Mouse (Mus musculus) gastrocnemius, postnatal 36 days (tissue): ENCODE results near the gene Gm10837. TPM values are rescaled to one million over a fixed set of nuclear protein-coding genes. Genes with fewer than 3 reads are reported as not detected.

Source experiments
- DNase-seq, 2 experiments: peaks; one replicate each; pipeline ENCODE4 v3.0.0; 2022
- intact Hi-C: fragments of 180-260 bp; cut with DNase I; formaldehyde crosslinking; loops from one replicate; pipeline ENCODE4 v1.15.1; 2025
- total RNA-seq, 2 experiments: library from RNA; stranded (reverse); gene quantifications; 2 replicates each; pipeline ENCODE4 v1.2.3; 2021

The Gm10837 gene
- total RNA-seq, 2 experiments from 2014 or later, result not detected

DNA sequence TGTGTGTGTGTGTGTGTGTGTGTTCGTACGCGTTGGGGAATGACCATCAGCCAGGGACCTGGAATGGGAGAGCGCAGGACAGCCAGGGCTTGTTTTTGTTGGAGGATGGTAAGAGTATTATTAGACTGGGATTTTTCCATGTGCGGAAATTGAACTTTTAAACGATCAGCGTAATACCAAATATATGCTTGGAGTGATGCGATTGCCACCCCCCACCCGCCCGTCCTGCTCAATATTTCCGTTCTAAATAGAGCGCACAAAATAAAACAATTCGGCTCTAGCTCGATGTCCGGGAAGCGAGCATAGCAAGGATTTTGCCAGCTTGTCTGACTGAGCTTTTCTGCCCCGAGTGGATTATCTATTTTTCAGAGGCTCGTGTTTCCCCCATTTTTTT, 13.6 kb upstream of the Gm10837 start:
- no peak for DNase-seq
- intact Hi-C loops, result no loop called here

DNA sequence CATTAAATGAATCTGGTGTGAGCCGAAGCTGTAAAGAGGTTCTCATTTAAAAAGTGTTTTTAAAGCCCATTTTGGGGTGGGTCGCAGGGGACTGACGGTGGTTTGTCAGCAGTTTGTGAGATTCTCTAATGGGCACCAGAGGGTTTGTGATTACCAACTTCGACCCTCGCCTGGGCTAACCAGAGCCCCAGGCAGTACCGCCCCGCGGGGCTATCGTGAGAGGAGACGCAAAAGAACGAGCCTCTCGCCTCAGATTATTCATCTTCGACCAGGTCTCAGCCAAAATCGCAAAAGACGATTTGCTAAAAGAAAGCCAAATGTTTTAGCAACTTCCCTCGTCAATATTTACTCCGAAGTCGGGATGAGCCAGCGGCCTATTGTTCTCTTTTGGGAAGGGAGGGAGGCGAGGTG, 13.1 kb upstream of the Gm10837 start:
- no peak for DNase-seq
- intact Hi-C loops, result no loop called here

DNA sequence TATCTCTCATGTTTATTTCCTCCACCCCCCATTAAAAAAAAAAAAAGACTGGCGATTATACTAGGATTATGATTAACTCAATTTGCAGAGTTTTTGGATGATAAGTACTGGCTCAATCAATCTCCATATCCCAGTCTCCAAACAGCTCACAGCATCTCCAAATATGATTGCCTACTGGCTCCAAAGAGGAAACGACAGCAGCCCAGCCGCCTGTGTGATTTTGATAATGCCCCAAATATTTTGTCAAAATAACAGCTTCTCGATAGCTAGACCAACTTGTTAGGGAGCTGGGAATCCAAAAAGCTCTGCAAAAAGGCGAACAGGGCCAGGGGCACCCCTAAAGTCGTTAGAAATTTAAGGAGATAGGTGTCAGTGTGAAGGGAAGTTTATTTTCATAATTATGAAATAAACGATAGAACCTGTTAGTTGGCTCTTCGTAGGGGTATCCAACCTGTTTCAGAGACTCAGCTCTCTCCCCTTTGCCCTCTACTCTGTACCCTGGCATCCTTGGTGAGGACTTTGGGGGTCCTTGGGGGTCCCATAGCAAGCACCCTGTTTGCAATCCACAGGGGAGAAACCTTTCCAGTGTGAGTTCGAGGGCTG, 12.3 kb upstream of the Gm10837 start:
- no peak for DNase-seq
- intact Hi-C loops, result no loop called here

DNA sequence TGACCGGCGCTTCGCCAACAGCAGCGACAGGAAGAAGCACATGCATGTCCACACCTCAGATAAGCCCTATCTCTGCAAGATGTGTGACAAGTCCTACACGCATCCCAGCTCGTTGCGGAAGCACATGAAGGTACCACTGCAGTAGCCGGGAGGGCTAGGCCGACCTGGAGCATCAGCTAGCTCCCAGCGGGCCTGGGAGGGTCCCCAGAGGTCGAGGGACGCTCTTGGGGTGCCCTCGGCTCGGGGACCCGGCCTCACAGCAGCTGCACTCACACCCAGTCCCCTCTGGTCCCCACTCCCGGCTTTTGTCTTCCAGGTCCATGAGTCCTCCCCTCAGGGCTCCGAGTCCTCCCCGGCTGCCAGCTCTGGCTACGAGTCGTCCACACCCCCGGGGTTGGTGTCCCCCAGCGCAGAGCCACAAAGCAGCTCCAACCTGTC, 11.8 kb upstream of the Gm10837 start:
- no peak for DNase-seq
- intact Hi-C loops, result no loop called here

DNA sequence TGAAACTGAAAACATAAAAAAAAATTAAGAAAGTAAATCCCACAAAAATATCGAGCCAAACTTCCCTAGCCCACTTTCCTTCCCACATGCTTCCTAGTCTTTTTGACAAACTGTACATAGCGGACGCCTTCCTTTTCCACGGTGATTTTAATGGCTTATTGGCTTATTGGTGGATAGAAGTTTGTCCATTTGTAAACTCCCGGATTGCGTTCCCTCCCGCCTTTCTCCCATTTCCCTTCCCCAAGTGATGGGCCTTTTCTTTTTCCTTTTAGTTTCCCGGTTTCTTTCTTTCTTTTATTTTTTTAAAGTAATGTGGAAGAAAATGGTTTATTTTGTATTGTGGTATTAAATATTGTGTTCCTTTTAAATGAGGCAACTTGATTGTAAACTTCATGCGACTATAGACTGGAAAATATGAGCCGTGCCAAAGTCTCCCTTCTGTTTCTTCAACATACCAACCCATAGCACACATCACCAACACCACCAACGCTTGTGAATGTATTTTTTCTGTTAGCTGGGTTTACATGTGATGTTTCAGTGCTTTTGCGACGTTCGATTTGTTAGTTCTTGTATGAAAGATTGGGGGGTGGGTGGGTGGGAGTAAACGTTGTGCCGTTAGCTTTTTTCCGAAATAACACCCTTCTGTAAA, 10.8 kb upstream of the Gm10837 start:
- no peak for DNase-seq
- intact Hi-C loops, result no loop called here

DNA sequence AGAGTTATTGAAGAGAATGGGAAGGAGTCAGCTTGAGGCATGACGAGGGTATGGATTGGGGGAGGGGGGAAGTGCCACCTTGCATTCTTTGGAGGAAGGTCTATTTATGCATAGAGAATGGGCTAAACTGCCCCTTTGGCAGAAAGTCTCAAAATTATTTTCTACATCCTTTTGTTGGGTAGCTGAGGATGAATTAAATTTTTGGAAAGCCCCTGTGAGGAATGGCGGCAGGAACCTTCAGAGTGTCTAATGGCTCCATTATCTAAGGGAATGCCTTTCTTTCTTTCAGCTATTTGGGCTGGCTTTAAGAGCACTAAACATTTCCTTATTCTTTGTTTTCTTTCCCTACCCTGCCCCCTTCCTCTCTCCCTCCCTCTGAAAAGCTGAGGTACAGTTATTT, 10.0 kb upstream of the Gm10837 start:
- intact Hi-C loops, result no loop called here
- no peak for DNase-seq

DNA sequence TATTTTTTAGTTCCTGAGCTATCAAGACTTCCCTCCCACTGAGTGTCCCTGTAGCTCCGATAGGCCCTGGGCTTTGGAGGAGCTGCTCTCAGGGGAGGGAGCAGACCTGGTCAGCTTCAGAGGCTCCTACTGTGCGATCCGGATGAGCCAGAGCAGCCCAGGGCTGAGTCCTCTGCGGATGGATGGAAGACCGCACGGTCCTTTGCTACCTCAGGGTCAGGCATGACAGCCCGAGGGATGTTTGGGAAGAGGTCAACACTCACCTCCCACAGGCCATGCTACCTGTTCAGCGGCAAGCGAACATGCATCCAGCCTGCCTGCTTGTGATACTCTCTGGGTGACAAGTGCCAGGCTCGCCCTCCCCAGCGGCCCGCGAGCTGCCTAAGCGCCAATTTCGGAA, 9.2 kb upstream of the Gm10837 start:
- DNase-seq, result no peak
- intact Hi-C loops, result no loop called here

DNA sequence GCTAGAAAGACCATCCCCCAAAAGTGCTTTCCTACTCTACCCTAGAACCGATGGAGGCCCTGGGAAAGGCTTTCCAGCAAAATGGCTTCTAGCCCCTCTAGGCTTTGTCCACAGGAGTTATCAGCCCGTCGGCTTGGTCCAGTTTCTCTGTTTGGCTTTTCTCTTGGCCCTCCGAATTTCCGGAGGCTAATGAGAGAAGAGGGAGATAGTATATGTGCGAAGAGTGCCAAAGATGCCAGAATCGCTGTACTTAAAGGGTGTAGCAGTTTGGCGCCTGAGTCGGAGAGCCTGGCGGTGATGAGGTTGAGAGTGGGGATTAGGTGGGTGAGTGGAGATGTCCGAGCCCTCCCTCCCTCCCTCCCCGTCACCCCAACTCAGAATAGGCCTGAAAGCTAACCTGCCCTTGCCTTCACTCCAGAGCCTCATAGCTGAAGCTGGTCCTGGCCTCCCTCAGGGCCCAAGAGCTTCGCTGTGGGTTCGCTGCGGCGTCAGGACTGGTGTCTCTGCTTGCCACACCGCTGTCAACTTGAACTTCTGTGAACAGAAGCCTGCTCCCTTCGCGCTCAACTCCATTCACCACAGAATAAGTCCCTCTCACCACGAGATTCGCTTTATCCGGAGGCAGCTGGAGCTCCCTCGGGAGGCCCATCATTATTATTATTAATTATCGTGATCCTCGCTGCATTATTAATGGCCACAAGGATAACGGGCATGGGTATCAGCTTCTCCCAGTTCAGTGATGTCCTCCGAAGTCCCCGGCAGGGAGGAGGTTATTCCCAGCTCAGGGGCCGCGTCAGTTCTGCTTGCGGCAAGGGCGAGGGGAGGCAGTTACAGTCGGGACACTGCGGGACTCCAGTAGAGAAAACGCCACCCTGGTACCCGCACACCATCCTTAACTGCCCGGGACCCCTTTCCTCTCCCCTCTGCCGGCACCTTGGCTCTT, 8.0 kb upstream of the Gm10837 start:
- intact Hi-C loops, result no loop called here
- DNase-seq, result no peak

DNA sequence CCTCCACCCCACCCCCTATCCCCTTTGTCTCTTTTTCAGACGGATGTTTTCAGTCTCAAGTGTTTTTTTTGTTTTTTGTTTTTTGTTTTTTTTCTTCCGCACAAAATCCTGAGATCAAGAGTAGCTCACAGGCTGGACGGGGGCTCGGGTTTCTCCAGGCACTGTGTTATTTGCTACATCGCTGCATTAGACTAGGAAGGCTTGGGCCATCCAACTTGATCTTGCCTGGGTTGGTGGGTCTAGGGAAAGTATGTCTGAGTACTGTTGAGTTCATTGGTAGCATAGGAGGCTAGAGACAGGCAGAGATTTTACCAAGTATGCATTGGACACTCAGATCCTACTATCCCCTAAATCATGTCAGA, 7.4 kb upstream of the Gm10837 start:
- no peak for DNase-seq
- intact Hi-C loops, result no loop called here

DNA sequence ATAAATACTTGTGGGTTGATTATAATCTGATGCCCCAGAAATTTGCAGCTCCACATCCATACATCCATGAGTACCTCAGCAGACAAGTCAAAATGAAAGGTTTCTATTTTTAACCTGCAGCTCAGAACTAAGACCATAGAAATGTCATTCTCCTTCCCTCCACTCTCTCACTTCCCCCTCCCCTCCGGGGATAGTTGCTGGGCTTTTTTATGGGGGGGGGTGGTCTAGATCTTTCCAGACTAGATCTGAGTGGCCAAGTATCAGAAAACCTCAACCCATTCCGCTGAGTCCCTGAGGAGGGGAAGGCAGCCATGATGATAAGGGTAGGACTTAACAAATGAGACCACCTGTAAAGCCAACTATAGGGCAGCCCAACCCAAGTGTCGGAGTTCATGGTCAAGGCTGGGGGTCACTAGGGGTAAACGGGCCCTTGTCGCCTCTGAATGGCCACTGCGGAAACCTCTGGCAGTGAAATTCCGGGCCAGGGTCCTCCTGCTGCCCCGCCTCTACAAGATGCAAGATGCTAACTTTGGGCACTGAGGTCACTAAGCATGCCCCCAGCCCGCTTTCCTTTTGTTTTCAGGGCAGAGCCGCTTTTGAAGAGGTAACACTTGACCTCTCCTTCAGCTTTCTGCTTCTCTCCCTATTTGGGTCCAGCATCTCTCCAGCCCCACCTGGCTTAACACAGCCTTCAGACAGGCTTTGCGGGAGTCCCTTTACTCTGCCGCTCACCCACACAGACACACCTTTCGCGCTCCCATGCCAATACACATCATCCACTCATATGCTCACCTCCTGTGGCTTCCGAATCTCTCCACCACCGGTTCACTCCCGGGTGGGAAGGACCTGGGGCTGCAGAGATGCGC, 6.6 kb upstream of the Gm10837 start:
- intact Hi-C loops, result no loop called here
- no peak for DNase-seq

DNA sequence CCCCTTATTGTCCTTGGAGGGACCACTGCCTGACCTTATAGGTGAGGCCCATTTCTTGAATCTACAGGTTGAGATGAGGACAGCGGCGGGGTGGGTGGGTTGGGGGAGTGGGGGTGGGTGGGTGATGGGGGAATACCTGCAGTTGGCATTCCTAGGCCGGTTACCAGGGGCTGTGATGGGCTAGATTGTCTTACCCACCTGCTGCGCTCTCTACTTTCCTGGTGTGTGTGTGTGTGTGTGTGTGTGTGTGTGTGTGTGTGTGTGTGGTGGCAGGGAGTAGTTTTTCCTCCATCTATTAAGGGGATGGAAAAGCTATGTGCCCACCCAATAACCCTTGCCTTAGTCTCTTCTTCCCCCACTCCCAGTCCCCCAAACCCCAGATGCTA, 5.9 kb upstream of the Gm10837 start:
- intact Hi-C loops, result no loop called here
- no peak for DNase-seq

DNA sequence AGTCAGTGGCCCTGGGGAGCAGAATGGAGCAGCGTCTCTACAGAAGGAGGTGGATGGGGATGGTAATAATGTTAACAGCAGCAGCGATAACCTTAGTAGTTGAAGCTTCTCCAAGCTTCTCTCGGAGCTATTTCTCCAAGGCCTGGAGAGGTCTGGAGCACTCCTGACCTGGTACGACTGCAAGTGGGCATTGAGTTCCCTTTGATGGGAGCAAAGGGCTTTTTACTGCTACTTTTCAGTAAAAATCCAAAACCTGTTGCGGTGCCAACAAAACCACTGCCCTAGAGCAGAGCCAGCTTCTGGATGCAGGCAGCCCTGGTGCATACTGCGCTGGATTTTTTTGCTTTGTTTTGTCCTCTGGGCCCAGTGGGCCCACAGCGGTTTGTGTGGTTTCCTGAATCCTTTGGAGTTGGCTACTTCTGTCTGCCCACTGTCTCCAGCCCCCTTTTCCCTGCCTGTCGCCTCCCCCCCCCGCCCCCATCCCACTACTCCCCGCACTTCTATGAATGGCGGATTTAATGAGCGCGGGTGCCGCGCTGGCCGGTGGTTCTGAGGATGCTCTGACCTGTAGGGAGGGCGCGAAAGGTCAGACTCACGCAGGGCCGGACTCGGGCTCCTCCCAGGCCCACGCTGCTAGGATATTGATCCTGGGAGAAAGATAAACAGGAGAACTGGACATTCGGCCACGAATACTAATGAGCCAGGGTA, 5.4 kb upstream of the Gm10837 start:
- no peak for DNase-seq
- intact Hi-C loops, result no loop called here

DNA sequence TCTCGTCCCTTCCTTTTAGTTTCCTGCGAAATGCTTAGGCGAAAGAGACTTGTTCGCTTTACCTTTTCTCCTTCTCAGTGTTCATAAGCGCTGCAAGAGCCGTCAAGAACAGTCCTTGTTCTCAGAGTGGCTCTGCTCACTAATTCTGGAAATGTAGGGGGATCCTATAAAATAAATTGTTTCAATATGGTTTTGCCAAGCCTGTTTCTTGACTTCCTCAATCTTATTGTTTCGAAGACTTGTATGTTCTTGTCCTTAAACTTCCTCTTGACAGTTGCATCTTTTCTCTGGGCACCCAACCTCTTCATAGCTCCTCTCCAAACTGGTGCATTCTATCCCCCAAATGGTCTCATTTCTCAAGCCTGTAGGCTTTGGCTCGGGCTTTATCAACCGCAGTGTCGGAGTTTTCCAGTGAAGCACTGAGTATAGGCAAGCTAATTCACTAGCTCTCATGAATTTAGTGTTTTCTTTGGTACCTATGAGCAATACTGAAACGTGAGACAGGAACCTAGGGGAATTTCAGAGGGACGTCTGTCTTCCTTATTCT, 4.7 kb upstream of the Gm10837 start:
- DNase-seq, result no peak
- intact Hi-C loops, result no loop called here

DNA sequence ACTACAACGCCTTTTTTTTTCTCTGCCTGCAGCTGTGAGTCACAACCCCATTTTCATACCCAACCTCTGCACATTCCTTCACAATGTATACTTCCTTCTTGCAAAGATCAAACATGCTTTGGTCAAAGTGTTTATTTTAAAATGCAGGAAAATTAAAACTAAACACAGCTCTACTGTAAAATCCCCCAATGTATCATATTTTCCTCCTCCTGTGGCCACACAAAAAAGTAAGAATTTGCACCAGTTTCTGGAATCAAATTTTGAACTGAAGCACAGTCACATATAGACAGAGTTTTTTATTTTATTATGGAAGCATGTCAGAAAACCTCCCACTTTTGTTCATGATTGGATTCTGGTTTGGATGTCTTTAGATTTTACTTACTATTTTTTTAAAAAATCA, 3.8 kb upstream of the Gm10837 start:
- intact Hi-C loops, result no loop called here
- DNase-seq, result no peak

DNA sequence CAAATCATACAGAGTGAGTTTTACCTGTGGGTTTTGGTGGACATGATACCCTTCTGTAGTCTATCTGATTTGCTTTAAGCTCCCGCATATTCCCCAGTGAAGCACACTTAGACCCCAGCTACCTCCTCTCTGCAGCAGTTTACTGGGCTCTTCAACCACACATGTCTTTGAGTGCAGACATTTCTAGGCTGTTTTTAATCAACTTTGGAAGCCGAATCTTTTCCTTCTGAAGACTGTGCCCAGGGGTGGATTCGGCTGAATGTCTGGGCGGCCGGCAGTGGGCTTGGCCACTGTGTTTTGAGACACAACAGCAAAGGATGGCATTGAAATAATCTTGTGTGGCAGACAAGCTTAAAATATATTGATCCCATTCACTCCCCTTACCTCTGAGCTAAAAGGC, 3.0 kb upstream of the Gm10837 start:
- no peak for DNase-seq
- intact Hi-C loops, result no loop called here

DNA sequence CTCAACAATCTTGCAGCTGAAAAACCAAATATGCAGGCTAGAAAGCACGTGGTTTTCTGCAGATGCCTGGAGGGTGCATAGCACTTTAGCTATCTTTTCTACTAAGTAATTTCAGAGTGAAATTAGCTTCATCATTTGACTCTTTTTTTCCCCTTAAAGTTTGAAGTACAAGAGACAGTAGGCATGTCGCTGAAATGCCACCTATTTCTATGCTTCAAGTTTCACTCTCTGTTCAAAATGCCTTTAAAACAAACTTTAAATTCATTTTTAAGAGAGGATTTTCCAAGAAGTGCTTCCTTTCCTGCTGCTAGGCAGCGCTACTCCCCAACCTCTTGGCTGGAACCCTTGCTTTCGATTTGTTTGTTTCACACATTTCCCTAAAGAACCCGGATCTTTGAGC, 1.3 kb upstream of the Gm10837 start:
- intact Hi-C loops, result no loop called here
- DNase-seq, result no peak

DNA sequence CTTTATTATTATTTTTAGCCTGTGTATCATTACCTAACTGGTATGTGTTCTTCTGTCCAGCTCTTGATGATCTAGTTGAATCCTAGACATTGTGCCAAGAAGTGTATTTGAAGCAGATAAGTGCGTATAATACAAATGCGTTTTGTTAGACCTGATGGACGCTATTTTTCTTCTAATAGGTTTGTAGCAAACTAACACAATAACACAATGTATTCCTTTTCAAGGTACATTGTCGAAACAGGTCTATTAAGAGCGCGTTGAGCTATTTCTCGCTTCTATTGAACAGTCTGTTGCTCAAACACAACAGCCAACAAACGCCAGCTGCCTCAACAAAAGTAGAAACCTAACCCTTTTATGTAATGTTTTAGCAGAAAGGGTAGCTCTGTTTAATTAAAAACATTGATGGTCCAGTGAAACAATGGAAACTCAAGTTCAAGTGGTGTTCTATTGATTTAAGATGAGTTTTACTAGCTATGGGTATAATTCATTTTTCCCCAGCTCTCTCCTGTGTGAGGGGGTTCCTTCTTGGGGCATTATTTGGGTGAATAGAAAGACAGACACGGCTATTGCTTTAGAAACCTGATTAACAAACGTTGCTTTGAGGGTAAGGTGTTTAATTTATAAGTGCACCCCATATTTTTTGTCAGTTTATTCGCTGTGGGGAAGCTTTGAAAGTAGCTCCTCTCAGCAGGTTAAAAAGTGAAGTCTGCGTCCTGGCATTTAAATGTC, 536 bp upstream of the Gm10837 start:
- intact Hi-C loops, result loop anchor here (10.0 kb wide), 1 partner anchor 385 kb away; no protein-coding TSS in a partner anchor
- no peak for DNase-seq

DNA sequence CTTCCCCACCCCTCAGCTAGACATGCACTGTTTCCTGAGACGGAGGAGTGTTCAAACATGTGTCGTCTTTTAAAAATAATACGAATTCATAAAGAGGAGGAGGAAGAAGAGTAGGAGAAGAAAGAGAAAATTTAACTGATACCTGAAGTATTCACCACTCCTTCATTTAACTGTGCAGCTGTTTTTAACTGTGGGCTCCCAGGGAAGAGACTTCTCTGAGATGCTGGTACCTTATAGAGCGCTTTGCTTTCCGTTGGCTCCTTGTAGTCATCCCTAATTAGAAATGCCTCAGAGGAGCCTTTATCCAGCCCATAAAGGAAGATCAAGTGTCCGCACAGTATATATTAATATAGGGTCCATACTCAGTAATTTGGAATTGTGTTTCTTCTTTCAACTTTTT, 1.1 kb downstream of the Gm10837 start:
- intact Hi-C loops, result loop anchor here (10.0 kb wide), 1 partner anchor 383 kb away; no protein-coding TSS in a partner anchor
- no peak for DNase-seq

DNA sequence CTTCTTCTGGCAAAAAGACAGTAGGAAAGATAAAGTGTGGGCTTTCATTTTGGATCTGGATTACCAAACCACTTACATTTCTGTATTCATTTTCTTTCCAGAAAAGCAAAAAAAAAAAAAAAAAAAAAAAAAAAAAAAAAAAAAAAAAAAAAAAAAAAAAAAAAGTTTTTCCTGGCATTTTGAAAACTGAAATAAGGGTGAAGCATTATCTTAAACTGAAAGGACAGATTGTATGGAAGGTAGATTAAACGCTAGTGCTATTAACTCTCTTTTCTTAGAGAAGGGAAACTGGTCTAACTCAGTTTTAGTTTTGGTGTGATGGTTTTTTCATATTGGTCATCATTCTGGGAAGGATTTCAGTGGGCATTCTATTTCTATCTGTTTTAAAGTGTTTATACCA, 1.6 kb downstream of the Gm10837 start:
- intact Hi-C loops, result loop anchor here (10.0 kb wide), 1 partner anchor 383 kb away; no protein-coding TSS in a partner anchor
- no peak for DNase-seq
